Mouse (Mus musculus): ENCODE results near the gene Snx29. TPM values are rescaled to one million over a fixed set of nuclear protein-coding genes. Genes with fewer than 3 reads are reported as not detected.
"Not testable (repeated sequence)": the region's sequence is repeated elsewhere in the genome, so short reads cannot be mapped to it uniquely, and the experiment has no call there.

The Snx29 gene
- total and polyA plus RNA-seq, 2 experiments from 2014 or later: 7.0 to 22.8 TPM

DNA sequence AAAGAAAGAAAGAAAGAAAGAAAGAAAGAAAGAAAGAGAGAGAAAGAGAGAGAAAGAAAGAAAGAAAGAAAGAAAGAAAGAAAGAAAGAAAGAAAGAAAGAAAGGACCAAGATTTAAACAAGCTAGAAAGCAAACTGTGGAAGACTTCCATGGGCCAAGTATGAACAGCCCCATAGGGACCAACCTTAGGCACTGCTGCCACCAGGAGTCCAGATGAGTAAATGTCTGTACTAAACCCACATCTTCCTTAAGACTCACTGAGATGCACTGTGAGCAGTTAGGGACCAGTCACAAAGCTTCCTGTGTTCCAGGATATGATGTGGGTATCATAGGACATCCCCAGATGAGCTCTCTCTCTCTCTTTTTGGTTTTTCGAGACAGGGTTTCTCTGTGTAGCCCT lies 25.0 kb upstream of the Snx29 start:
- not testable (repeated sequence) for H3K9ac ChIP-seq (replicated peaks; ENCODE audit: low read length, poor library complexity, severe bottlenecking); H3K4me2 ChIP-seq (ENCODE audit: low read depth, low read length, poor library complexity, severe bottlenecking); H3K4me1 ChIP-seq (ENCODE audit: insufficient read depth, low read length); H3K4me3 ChIP-seq (ENCODE audit: low read depth, low read length); DNase-seq (ENCODE audit: low spot score); H3K27me3 ChIP-seq (ENCODE audit: insufficient read depth, low read length); H3K27ac ChIP-seq (ENCODE audit: low read depth, low read length); H3K9me3 ChIP-seq (ENCODE audit: low read length); H3K36me3 ChIP-seq (ENCODE audit: insufficient read depth, low read length); ATAC-seq (ENCODE audit: low FRiP score)
- WGBS: 64% methylated on average over 1 of the region's 1 CpGs
- peak; percentile 42 for TF ChIP-seq CTCF (IDR thresholded peaks at IDR 0.05)

DNA sequence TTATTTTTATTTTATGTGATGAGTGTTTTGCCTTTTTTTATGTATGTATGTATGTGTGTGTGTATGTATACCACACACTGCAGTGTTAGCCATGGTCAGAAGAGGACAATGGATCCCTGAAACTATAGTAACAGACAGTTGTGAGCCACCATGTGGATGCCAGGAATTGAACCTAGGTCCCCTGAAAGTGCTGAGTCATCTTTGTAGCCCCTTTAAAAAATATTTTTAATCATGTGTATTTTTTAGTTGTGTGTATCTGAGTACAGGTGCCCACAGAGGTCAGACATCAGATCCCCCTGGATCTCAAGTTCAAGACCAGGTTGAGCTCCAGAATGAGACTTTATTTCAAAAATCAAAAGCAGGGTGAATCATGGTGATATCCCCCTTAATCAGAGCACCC lies 19.0 kb upstream of the Snx29 start:
- TF ChIP-seq CTCF (IDR thresholded peaks at IDR 0.05): no peak
- no peak for ATAC-seq (ENCODE audit: low FRiP score)

DNA sequence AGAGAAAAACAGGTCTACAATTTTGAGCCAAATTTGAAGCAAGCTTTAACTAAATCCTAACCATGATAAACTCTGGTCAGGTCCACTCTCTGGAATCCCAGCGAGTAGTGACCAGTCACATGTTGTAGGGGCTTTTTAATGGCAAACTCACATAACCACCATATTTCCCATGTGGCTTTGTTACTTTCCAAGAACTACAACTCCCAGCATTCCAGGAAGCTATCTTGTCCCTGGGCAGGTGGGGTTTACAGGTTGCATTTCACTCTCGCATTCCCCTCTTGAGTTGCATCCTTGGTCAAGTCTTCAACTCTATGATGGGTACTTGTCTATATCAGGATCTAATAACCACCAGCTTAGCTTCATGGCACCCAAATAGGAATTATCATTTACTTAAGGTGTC lies 17.2 kb upstream of the Snx29 start:
- H3K36me3 ChIP-seq (ENCODE audit: insufficient read depth, low read length): no peaks in the 10 kb centered on the region
- no peak overlapping the region for H3K4me2 ChIP-seq (ENCODE audit: low read depth, low read length, poor library complexity, severe bottlenecking)
- H3K4me3 ChIP-seq (ENCODE audit: low read depth, low read length): no peak overlapping the region
- 93% methylated on average over 2 of the region's 2 CpGs for WGBS
- H3K27me3 ChIP-seq (ENCODE audit: insufficient read depth, low read length): no peaks in the 10 kb centered on the region
- no peak for TF ChIP-seq CTCF (IDR thresholded peaks at IDR 0.05)
- H3K4me1 ChIP-seq (ENCODE audit: insufficient read depth, low read length): no peaks in the 10 kb centered on the region
- DNase-seq (ENCODE audit: low spot score) (no peak), ATAC-seq (ENCODE audit: low FRiP score) (no peak)
- no peak overlapping the region for H3K9ac ChIP-seq (replicated peaks; ENCODE audit: low read length, poor library complexity, severe bottlenecking)
- H3K27ac ChIP-seq (ENCODE audit: low read depth, low read length): no peak overlapping the region
- H3K9me3 ChIP-seq (ENCODE audit: low read length): no peaks in the 10 kb centered on the region

More for the DNA sequence above, 19.0 kb upstream of the Snx29 start:
- Histone ChIP-seq H3K27ac (ENCODE audit: low read depth, low read length) (no peak overlapping the region), H3K9me3 (ENCODE audit: low read length) (no peaks in the 10 kb centered on the region), H3K4me1 (ENCODE audit: insufficient read depth, low read length) (no peaks in the 10 kb centered on the region), H3K36me3 (ENCODE audit: insufficient read depth, low read length) (no peaks in the 10 kb centered on the region), H3K4me2 (ENCODE audit: low read depth, low read length, poor library complexity, severe bottlenecking) (no peak overlapping the region), H3K9ac (replicated peaks; ENCODE audit: low read length, poor library complexity, severe bottlenecking) (no peak overlapping the region), H3K27me3 (ENCODE audit: insufficient read depth, low read length) (no peaks in the 10 kb centered on the region), H3K4me3 (ENCODE audit: low read depth, low read length) (no peak overlapping the region)
- no peak for DNase-seq (ENCODE audit: low spot score)

DNA sequence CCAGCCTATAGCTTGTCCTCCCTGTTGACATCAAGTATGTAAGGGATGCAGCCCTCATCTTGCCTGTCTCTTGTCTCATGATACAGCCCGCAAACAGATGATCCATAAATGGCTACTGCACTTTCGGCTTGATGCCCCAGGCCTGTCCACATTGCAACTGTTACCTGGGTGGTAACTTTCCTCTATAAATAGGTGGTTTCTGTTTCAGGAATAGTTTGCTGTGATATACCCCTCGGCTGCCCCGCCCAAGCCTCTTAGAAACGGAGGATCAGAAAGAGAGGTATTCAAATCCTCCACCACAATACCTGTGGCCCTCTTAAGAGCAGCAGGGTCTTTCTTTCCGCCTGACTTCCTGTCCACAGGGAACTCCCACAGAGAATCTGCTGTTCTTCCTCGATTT lies 9.2 kb upstream of the Snx29 start, which contains the start of gene Tnfrsf17:
Gene Tnfrsf17, plus strand, starts transcription at position 301 of the 400 bp plus-strand sequence.
- Histone ChIP-seq H3K9ac (replicated peaks; ENCODE audit: low read length, poor library complexity, severe bottlenecking) (no peak within 1 kb of the TSS), H3K4me1 (ENCODE audit: insufficient read depth, low read length) (no peaks in the 10 kb centered on the region), H3K9me3 (ENCODE audit: low read length) (no peaks in the 10 kb centered on the region), H3K36me3 (ENCODE audit: insufficient read depth, low read length) (no peaks in the 10 kb centered on the region), H3K27ac (ENCODE audit: low read depth, low read length) (no peak within 1 kb of the TSS), H3K27me3 (ENCODE audit: insufficient read depth, low read length) (no peaks in the 10 kb centered on the region), H3K4me3 (ENCODE audit: low read depth, low read length) (no peak within 1 kb of the TSS), H3K4me2 (ENCODE audit: low read depth, low read length, poor library complexity, severe bottlenecking) (no peak within 1 kb of the TSS)
- no peak for ATAC-seq (ENCODE audit: low FRiP score)
- no peak for TF ChIP-seq CTCF (IDR thresholded peaks at IDR 0.05)
- no peak for DNase-seq (ENCODE audit: low spot score)
- WGBS: 64% methylated on average over 7 of the region's 7 CpGs

DNA sequence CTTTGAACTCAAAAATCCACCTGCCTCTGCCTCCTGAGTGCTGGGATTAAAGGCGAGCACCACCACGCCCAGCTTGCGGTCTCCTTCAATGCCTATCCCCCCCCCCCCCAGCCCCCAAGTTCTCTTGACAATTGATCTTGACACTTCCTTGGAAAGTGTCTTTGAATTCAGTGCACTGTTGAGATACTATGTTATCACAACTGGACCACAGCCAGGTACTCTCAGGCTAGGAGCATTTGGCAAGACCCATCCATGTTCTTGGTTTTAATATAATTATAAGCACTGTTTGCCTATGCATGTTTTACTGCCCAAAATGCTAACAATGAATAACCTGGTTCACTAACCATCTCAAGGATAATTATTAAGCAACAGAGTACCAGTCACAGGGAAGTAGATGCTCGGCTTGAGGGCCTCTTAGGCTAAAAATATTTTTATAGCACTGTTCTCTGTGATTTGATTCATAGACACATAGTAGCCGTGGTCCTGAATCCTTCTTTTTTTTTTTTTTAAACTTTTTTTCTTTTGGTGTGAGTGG lies 6.9 kb upstream of the Snx29 start:
- H3K9ac ChIP-seq (replicated peaks; ENCODE audit: low read length, poor library complexity, severe bottlenecking): no peak overlapping the region
- H3K9me3 ChIP-seq (ENCODE audit: low read length): no peaks in the 10 kb centered on the region
- no peaks in the 10 kb centered on the region for H3K27me3 ChIP-seq (ENCODE audit: insufficient read depth, low read length)
- H3K36me3 ChIP-seq (ENCODE audit: insufficient read depth, low read length): no peaks in the 10 kb centered on the region
- no peak for TF ChIP-seq CTCF (IDR thresholded peaks at IDR 0.05)
- no peak for DNase-seq (ENCODE audit: low spot score)
- no peak overlapping the region for H3K4me3 ChIP-seq (ENCODE audit: low read depth, low read length)
- WGBS: 75% methylated on average over 5 of the region's 5 CpGs
- no peaks in the 10 kb centered on the region for H3K4me1 ChIP-seq (ENCODE audit: insufficient read depth, low read length)
- H3K27ac ChIP-seq (ENCODE audit: low read depth, low read length): no peak overlapping the region
- no peak overlapping the region for H3K4me2 ChIP-seq (ENCODE audit: low read depth, low read length, poor library complexity, severe bottlenecking)
- ATAC-seq (ENCODE audit: low FRiP score): no peak

DNA sequence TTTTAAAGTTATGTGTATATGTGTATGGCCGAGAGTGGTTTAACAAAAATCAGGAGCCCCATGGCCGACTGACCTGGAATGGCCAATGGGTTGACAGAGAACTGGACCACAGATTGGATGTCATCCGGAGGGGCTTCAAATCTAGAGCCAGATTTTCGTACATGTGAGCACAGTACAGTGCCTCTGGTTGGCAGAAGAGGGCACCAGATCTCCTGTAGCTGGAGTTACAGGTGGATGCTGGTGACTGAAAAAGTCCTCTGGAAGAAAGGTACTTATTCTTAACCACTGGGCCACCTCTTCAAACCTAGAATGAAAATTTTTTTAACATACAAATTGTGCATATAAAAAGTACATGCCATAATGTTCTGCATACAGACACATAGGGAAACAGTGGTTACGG lies 6.0 kb upstream of the Snx29 start:
- H3K4me1 ChIP-seq (ENCODE audit: insufficient read depth, low read length): no peaks in the 10 kb centered on the region
- no peak overlapping the region for H3K4me3 ChIP-seq (ENCODE audit: low read depth, low read length)
- DNase-seq (ENCODE audit: low spot score) (no peak), ATAC-seq (ENCODE audit: low FRiP score) (no peak)
- no peak overlapping the region for H3K4me2 ChIP-seq (ENCODE audit: low read depth, low read length, poor library complexity, severe bottlenecking)
- no peaks in the 10 kb centered on the region for H3K27me3 ChIP-seq (ENCODE audit: insufficient read depth, low read length)
- TF ChIP-seq CTCF (IDR thresholded peaks at IDR 0.05): peak; percentile 38
- H3K36me3 ChIP-seq (ENCODE audit: insufficient read depth, low read length): no peaks in the 10 kb centered on the region
- 77% methylated on average over 5 of the region's 5 CpGs for WGBS
- no peak overlapping the region for H3K9ac ChIP-seq (replicated peaks; ENCODE audit: low read length, poor library complexity, severe bottlenecking)
- no peak overlapping the region for H3K27ac ChIP-seq (ENCODE audit: low read depth, low read length)
- H3K9me3 ChIP-seq (ENCODE audit: low read length): no peaks in the 10 kb centered on the region
